Mouse (Mus musculus) gastrocnemius, adult 8-10 months (tissue): ENCODE data around the gene Gjb4. TPM values are rescaled to one million over a fixed set of nuclear protein-coding genes. Genes with fewer than 3 reads are reported as not detected.

ENCODE experiments used
- DNase-seq, 2 experiments: peaks; one replicate each; pipeline ENCODE4 v3.0.0; 2022; ENCODE audit warnings: low spot score in 2 of 2
- total RNA-seq, 4 experiments: library from RNA; stranded (reverse); gene quantifications; 2 replicates each; pipeline ENCODE4 v1.2.4; 2022

Gjb4 gene
- total RNA-seq, 4 experiments from 2014 or later, result not detected

- no peak for DNase-seq
These were observed 42.3 kb downstream of the Gjb4 start for GRCm38 (mm10) chr4:127311561-127311960.

GRCm38 (mm10) chr4:127306915-127307314, 47.0 kb downstream of the Gjb4 start:
- DNase-seq, result no peak

- DNase-seq, result no peak
These were observed 50.1 kb downstream of the Gjb4 start for GRCm38 (mm10) chr4:127303796-127304195.

Other genes with a start within 250 kb of the Gjb4 start
- gene Tmem35b, start 230.4 kb downstream of the Gjb4 start, total RNA-seq, result 1 to 10 TPM in 3 of 4 experiments, under 1 TPM in 1; 0.70 to 1.2 (median 1.0) TPM
- under 1 TPM in 3 of 4 experiments, not detected in 1; 0.11 to 0.15 (median 0.13) TPM for gene Dlgap3, start 184.9 kb downstream of the Gjb4 start, total RNA-seq
- gene Smim12, start 110.3 kb downstream of the Gjb4 start, total RNA-seq, result 10 to 100 TPM; 35.4 to 41.1 (median 39.3) TPM
- gene Gja4, start 40.0 kb downstream of the Gjb4 start, total RNA-seq, result 1 to 10 TPM; 1.8 to 4.2 (median 2.3) TPM
- gene Gjb3, start 23.2 kb downstream of the Gjb4 start, total RNA-seq, result not detected
- not detected for gene Gjb5, start 4.1 kb upstream of the Gjb4 start, total RNA-seq